8 mouse cellular contexts compared by ENCODE assay signal in genomic region chr5:117114581-117115192, GRCm38 (mm10). TPM values are rescaled to one million over a fixed set of nuclear protein-coding genes. Genes with fewer than 3 reads are reported as not detected.
A peak's percentile ranks its signal among the peaks of the same experiment; 100 is the strongest.
DNase-seq lines count a peak whose midpoint lies in the region; ATAC-seq and TF ChIP-seq lines count a peak whose summit lies in the region.

No protein-coding gene starts in this region.

- TF ChIP-seq POLR2A in liver, adult 2 months (IDR thresholded peaks at IDR 0.05; ENCODE audit: extremely low read depth, insufficient read depth, low read length), result no peak

- peak overlapping the region; percentile 73 for H3K4me3 ChIP-seq in liver, adult 2 months (ENCODE audit: insufficient read depth, low read depth, low read length)
- H3K4me3 ChIP-seq in forebrain, postnatal 0 days (ENCODE audit: low read depth, low read length), result peak overlapping the region; percentile 99
- H3K4me3 ChIP-seq in limb, embryonic 12.5 days (replicated peaks), result peak overlapping the region; percentile 95

- peaks cover 15% of the 10 kb centered on the region; the same call in 1 of the 2 replicates for H3K36me3 ChIP-seq in liver, adult 2 months (ENCODE audit: control insufficient read depth, insufficient read depth, low read length)
- H3K36me3 ChIP-seq in forebrain, postnatal 0 days (ENCODE audit: insufficient read depth), result peaks cover 17% of the 10 kb centered on the region
- H3K36me3 ChIP-seq in limb, embryonic 12.5 days, result peaks cover 42% of the 10 kb centered on the region

- peak; percentile 50 for DNase-seq in liver, adult 2 months (ENCODE audit: extremely low read depth, low read depth, low spot score)
- DNase-seq in liver (no peak), ZHBTc4 (ENCODE audit: low read depth, low spot score) (peak; percentile 54)
- DNase-seq in forebrain, postnatal 0 days, result peak; percentile 19
- DNase-seq in neural tube, embryonic 10.5 days (ENCODE audit: extremely low spot score, low spot score), result peak; percentile 46
- no peak for DNase-seq in ovary, postnatal 10 days (ENCODE audit: low spot score)
- no peak for DNase-seq in adrenal gland, postnatal 14 days

- H3K27ac ChIP-seq in liver, adult 2 months (replicated peaks; ENCODE audit: insufficient read depth, low read depth, low read length), result peak overlapping the region; percentile 79
- 0 out of 2 replicates have a peak overlapping the region, but pooled peaks have one; percentile 86 for H3K27ac ChIP-seq in forebrain, postnatal 0 days (ENCODE audit: low read depth, low read length)
- H3K27ac ChIP-seq in limb, embryonic 12.5 days, result peak overlapping the region; percentile 70; the same call in 1 of the 2 replicates

- H3K9me3 ChIP-seq in forebrain, postnatal 0 days (ENCODE audit: low read length), result no peaks in the 10 kb centered on the region
- H3K9me3 ChIP-seq in limb, embryonic 12.5 days, result 0 out of 2 replicates have a peak, but pooled peaks cover 2% of the 10 kb centered on the region

- H3K79me2 ChIP-seq in liver, adult 2 months (ENCODE audit: control insufficient read depth, insufficient read depth, low read length), result peaks cover 4% of the 10 kb centered on the region; the same call in 1 of the 2 replicates

- 4% methylated on average over 16 of the region's 16 CpGs for WGBS in liver, adult 2 months
- 5% methylated on average over 16 of the region's 16 CpGs for WGBS in forebrain, postnatal 0 days
- 5% methylated on average over 16 of the region's 16 CpGs for WGBS in limb, embryonic 12.5 days

- H3K4me2 ChIP-seq in forebrain, postnatal 0 days (ENCODE audit: low read depth), result peak overlapping the region; percentile 94
- peak overlapping the region; percentile 94 for H3K4me2 ChIP-seq in limb, embryonic 12.5 days

- H3K9ac ChIP-seq in liver, adult 2 months (ENCODE audit: low read depth, low read length), result peak overlapping the region; percentile 85
- peak overlapping the region; percentile 76 for H3K9ac ChIP-seq in forebrain, postnatal 0 days
- peak overlapping the region; percentile 85 for H3K9ac ChIP-seq in limb, embryonic 12.5 days (replicated peaks)

- ATAC-seq in forebrain, postnatal 0 days, result no peak
- no peak for ATAC-seq in limb, embryonic 12.5 days (ENCODE audit: insufficient number of reproducible peaks, insufficient read depth, low FRiP score, low TSS enrichment, low read depth)

- TF ChIP-seq CTCF in liver, adult 2 months (IDR thresholded peaks at IDR 0.05; ENCODE audit: low read depth, low read length), result no peak
- peak; percentile 70 for TF ChIP-seq CTCF in forebrain, postnatal 0 days (IDR thresholded peaks at IDR 0.05; ENCODE audit: low read depth)

- H3K27me3 ChIP-seq in liver, adult 2 months (ENCODE audit: control insufficient read depth, insufficient read depth, low read length), result no peaks in the 10 kb centered on the region
- no peaks in the 10 kb centered on the region for H3K27me3 ChIP-seq in forebrain, postnatal 0 days (ENCODE audit: insufficient read depth, low read length)
- no peaks in the 10 kb centered on the region for H3K27me3 ChIP-seq in limb, embryonic 12.5 days

- peaks cover 11% of the 10 kb centered on the region; the same call in 1 of the 2 replicates for H3K4me1 ChIP-seq in liver, adult 2 months (ENCODE audit: control insufficient read depth, insufficient read depth, low read length)
- 0 out of 2 replicates have a peak, but pooled peaks cover 3% of the 10 kb centered on the region for H3K4me1 ChIP-seq in forebrain, postnatal 0 days (ENCODE audit: insufficient read depth)
- peaks cover 11% of the 10 kb centered on the region for H3K4me1 ChIP-seq in limb, embryonic 12.5 days (replicated peaks)

RNA-seq across cellular contexts. Expression of gene Suds3, which starts 1.2 kb away (rescaled TPM):
- total RNA-seq in liver, adult 2 months (2014; rRNA removed), result 59.9 and 61.4 TPM in 2 replicates
- polyA plus RNA-seq in liver, adult 2 months (2012; rRNA removed), result 77.1 and 82.8 TPM in 2 replicates
- total RNA-seq in forebrain, postnatal 0 days (2014; rRNA removed), result 83.5 and 95.9 TPM in 2 replicates
- 75.9 and 76.4 TPM in 2 replicates for polyA plus RNA-seq in forebrain, postnatal 0 days (2015; fragmentation: Nextera tagmentation; extraction: Ambion mirVana)
- 106 and 111 TPM in 2 replicates for polyA plus RNA-seq in limb, embryonic 12.5 days (2016; fragmentation: Nextera tagmentation; extraction: Ambion mirVana)
- 88.4 and 109 TPM in 2 replicates for total RNA-seq in adrenal gland, postnatal 14 days (2021)

RNA-seq across cellular contexts. Expression of gene Taok3, which starts 5.2 kb away (rescaled TPM):
- total RNA-seq in liver, adult 2 months (2014; rRNA removed), result 23.0 and 27.9 TPM in 2 replicates
- 14.7 and 16.2 TPM in 2 replicates for polyA plus RNA-seq in liver, adult 2 months (2012; rRNA removed)
- total RNA-seq in forebrain, postnatal 0 days (2014; rRNA removed), result 37.2 TPM in 2 replicates
- polyA plus RNA-seq in forebrain, postnatal 0 days (2015; fragmentation: Nextera tagmentation; extraction: Ambion mirVana), result 40.8 and 57.6 TPM in 2 replicates
- 8.0 and 8.5 TPM in 2 replicates for polyA plus RNA-seq in limb, embryonic 12.5 days (2016; fragmentation: Nextera tagmentation; extraction: Ambion mirVana)
- total RNA-seq in adrenal gland, postnatal 14 days (2021), result 29.8 and 35.4 TPM in 2 replicates

Comparison
In these comparisons a context has a peak if more than half of its experiments do, and no peak if none do; other contexts are left out.
1. DNase-seq: peak in liver, adult 2 months (single experiment), ZHBTc4 (single experiment), forebrain, postnatal 0 days (single experiment) and neural tube, embryonic 10.5 days (single experiment); none in liver (single experiment), ovary, postnatal 10 days (single experiment) and adrenal gland, postnatal 14 days (single experiment).
2. Peak in every context shown above with its lines, with median percentiles within 50 percentile points of each other: H3K27ac ChIP-seq, H3K4me3 ChIP-seq and H3K9ac ChIP-seq.